Mouse (Mus musculus): ENCODE measurements around the gene Gprasp1. TPM values are rescaled to one million over a fixed set of nuclear protein-coding genes. Genes with fewer than 3 reads are reported as not detected.
"Not testable (repeated sequence)": the region's sequence is repeated elsewhere in the genome, so short reads cannot be mapped to it uniquely, and the experiment has no call there.

Gprasp1 gene
- polyA plus RNA-seq, 1 experiment, result 0.04 TPM

- TF ChIP-seq TAL1 (IDR thresholded peaks at IDR 0.05; ENCODE audit: low read length) (no peak), GATA1 (IDR thresholded peaks at IDR 0.05; ENCODE audit: low read length) (no peak)
- H3K4me3 ChIP-seq (replicated peaks), result no peak overlapping the region
- H3K4me1 ChIP-seq (ENCODE audit: control insufficient read depth), result no peaks in the 10 kb centered on the region
- no peaks in the 10 kb centered on the region; the same call in 1 of the 2 replicates for H3K36me3 ChIP-seq (ENCODE audit: control insufficient read depth)
- no peaks in the 10 kb centered on the region for H3K9me3 ChIP-seq (ENCODE audit: control insufficient read depth, low read length)
- no peaks in the 10 kb centered on the region for H3K27me3 ChIP-seq (ENCODE audit: control insufficient read depth)
Observed at GRCm38 (mm10) chrX:135804149-135804548, 61.6 kb downstream of the Gprasp1 start.

- Histone ChIP-seq H3K4me3 (replicated peaks) (no peak overlapping the region), H3K9me3 (ENCODE audit: control insufficient read depth, low read length) (no peaks in the 10 kb centered on the region), H3K36me3 (ENCODE audit: control insufficient read depth) (no peaks in the 10 kb centered on the region), H3K27me3 (ENCODE audit: control insufficient read depth) (no peaks in the 10 kb centered on the region), H3K4me1 (ENCODE audit: control insufficient read depth) (no peaks in the 10 kb centered on the region)
- TF ChIP-seq TAL1 (IDR thresholded peaks at IDR 0.05; ENCODE audit: low read length) (no peak), GATA1 (IDR thresholded peaks at IDR 0.05; ENCODE audit: low read length) (no peak)
Observed at GRCm38 (mm10) chrX:135805780-135806179, 63.2 kb downstream of the Gprasp1 start.

- H3K36me3 ChIP-seq (ENCODE audit: control insufficient read depth); H3K9me3 ChIP-seq (ENCODE audit: control insufficient read depth, low read length); H3K27me3 ChIP-seq (ENCODE audit: control insufficient read depth): not testable (repeated sequence)
Observed at GRCm38 (mm10) chrX:135835896-135836295, 93.4 kb downstream of the Gprasp1 start.

GRCm38 (mm10) chrX:135837896-135838295, 95.4 kb downstream of the Gprasp1 start:
- TF ChIP-seq GATA1 (IDR thresholded peaks at IDR 0.05; ENCODE audit: low read length) (no peak), TAL1 (IDR thresholded peaks at IDR 0.05; ENCODE audit: low read length) (no peak)
- Histone ChIP-seq H3K27me3 (ENCODE audit: control insufficient read depth) (0 out of 2 replicates have a peak, but pooled peaks cover 2% of the 10 kb centered on the region), H3K9me3 (ENCODE audit: control insufficient read depth, low read length) (no peaks in the 10 kb centered on the region), H3K4me3 (replicated peaks) (no peak overlapping the region), H3K36me3 (ENCODE audit: control insufficient read depth) (no peaks in the 10 kb centered on the region), H3K4me1 (ENCODE audit: control insufficient read depth) (peaks cover 2% of the 10 kb centered on the region; the same call in 1 of the 2 replicates)

More at GRCm38 (mm10) chrX:135835896-135836295, 93.4 kb downstream of the Gprasp1 start:
- not testable (repeated sequence) for H3K4me3 ChIP-seq (replicated peaks); H3K4me1 ChIP-seq (ENCODE audit: control insufficient read depth)

- not testable (repeated sequence) for H3K27me3 ChIP-seq (ENCODE audit: control insufficient read depth); H3K36me3 ChIP-seq (ENCODE audit: control insufficient read depth); H3K9me3 ChIP-seq (ENCODE audit: control insufficient read depth, low read length); H3K4me3 ChIP-seq (replicated peaks); H3K4me1 ChIP-seq (ENCODE audit: control insufficient read depth)
Observed at GRCm38 (mm10) chrX:135838521-135839360, 96.2 kb downstream of the Gprasp1 start, which contains the start of gene Gprasp2. Gene Gprasp2 (plus strand): TSS chrX:135839034.

- not testable (repeated sequence) for H3K4me3 ChIP-seq (replicated peaks); H3K9me3 ChIP-seq (ENCODE audit: control insufficient read depth, low read length); H3K36me3 ChIP-seq (ENCODE audit: control insufficient read depth); H3K27me3 ChIP-seq (ENCODE audit: control insufficient read depth); H3K4me1 ChIP-seq (ENCODE audit: control insufficient read depth)
Observed at GRCm38 (mm10) chrX:135839397-135840391, 97.2 kb downstream of the Gprasp1 start.

Other genes starting within 250 kb of the Gprasp1 start
- not detected in 2 replicates for gene AV320801, start 248.1 kb upstream of the Gprasp1 start, polyA plus RNA-seq (2012)
- gene Nxf7, start 144.0 kb upstream of the Gprasp1 start, polyA plus RNA-seq (2012), result not detected in 2 replicates
- not detected in 2 replicates for gene Prame, start 115.0 kb upstream of the Gprasp1 start, polyA plus RNA-seq (2012)
- gene Tcp11x2, start 48.9 kb upstream of the Gprasp1 start, polyA plus RNA-seq (2012), result not detected in 2 replicates
- not detected in 2 replicates for gene Tmsb15a, start 17.5 kb upstream of the Gprasp1 start, polyA plus RNA-seq (2012)
- 0.03 and 0.06 TPM in 2 replicates for gene Armcx5, start within 50 bp of the Gprasp1 start, polyA plus RNA-seq (2012)
- 0.13 and 0.25 TPM in 2 replicates for gene Bhlhb9, start 54.9 kb downstream of the Gprasp1 start, polyA plus RNA-seq (2012)
- gene Gprasp2, start 96.3 kb downstream of the Gprasp1 start, polyA plus RNA-seq (2012), result 0.23 TPM in 1 of 2 replicates, not detected in the other

Data from erythroblast, embryonic 14.5 days (primary cell).